ENCODE assay signal across 10 mouse cellular contexts in genomic region chr11:69096360-69096986, GRCm38 (mm10). TPM values are rescaled to one million over a fixed set of nuclear protein-coding genes. Genes with fewer than 3 reads are reported as not detected.
DNase-seq lines count a peak whose midpoint lies in the region; ATAC-seq and TF ChIP-seq lines count a peak whose summit lies in the region.
"Had no signal": no experiment of that assay in that cellular context is flagged by ENCODE, and none has a peak within 500 bp of the region (broad histone marks: within the 10 kb centered on the region; RNA-seq: fewer than 3 reads in every experiment).

No protein-coding gene starts in this region.

- H3K27ac ChIP-seq in heart, embryonic 15.5 days, result peak overlapping the region; percentile 99
- H3K27ac ChIP-seq in forebrain, postnatal 0 days (ENCODE audit: low read depth, low read length), result peak overlapping the region; percentile 88
- peak overlapping the region; percentile 77 for H3K27ac ChIP-seq in midbrain, embryonic 10.5 days (replicated peaks)

- H3K27me3 ChIP-seq in heart, embryonic 15.5 days, result no peaks in the 10 kb centered on the region
- H3K27me3 ChIP-seq in G1E (ENCODE audit: insufficient read depth, low read length), result no peaks in the 10 kb centered on the region
- H3K27me3 ChIP-seq in forebrain, postnatal 0 days (ENCODE audit: insufficient read depth, low read length), result no peaks in the 10 kb centered on the region
- peaks cover 4% of the 10 kb centered on the region; the same call in 1 of the 2 replicates for H3K27me3 ChIP-seq in midbrain, embryonic 10.5 days (ENCODE audit: low read depth, poor library complexity, severe bottlenecking)
- H3K27me3 ChIP-seq: Patski had no signal

- H3K4me3 ChIP-seq in heart, embryonic 15.5 days, result peak overlapping the region; percentile 73
- peak overlapping the region; percentile 72 for H3K4me3 ChIP-seq in G1E (ENCODE audit: low read depth, low read length)
- H3K4me3 ChIP-seq in forebrain, postnatal 0 days (ENCODE audit: low read depth, low read length), result peak overlapping the region; percentile 42
- H3K4me3 ChIP-seq in midbrain, embryonic 10.5 days, result peak overlapping the region; percentile 65

- WGBS in heart, embryonic 15.5 days, result 9% methylated on average over 9 of the region's 9 CpGs
- WGBS in forebrain, postnatal 0 days, result 10% methylated on average over 9 of the region's 9 CpGs
- WGBS in midbrain, embryonic 10.5 days, result 12% methylated on average over 9 of the region's 9 CpGs

- no peaks in the 10 kb centered on the region for H3K9me3 ChIP-seq in heart, embryonic 15.5 days (replicated peaks)
- no peaks in the 10 kb centered on the region for H3K9me3 ChIP-seq in G1E (replicated peaks)
- no peaks in the 10 kb centered on the region for H3K9me3 ChIP-seq in forebrain, postnatal 0 days (ENCODE audit: low read length)
- H3K9me3 ChIP-seq in midbrain, embryonic 10.5 days (replicated peaks), result no peaks in the 10 kb centered on the region

- H3K36me3 ChIP-seq in heart, embryonic 15.5 days, result peaks cover 25% of the 10 kb centered on the region
- peaks cover 34% of the 10 kb centered on the region for H3K36me3 ChIP-seq in G1E (replicated peaks)
- H3K36me3 ChIP-seq in forebrain, postnatal 0 days (ENCODE audit: insufficient read depth), result peaks cover 20% of the 10 kb centered on the region
- peaks cover 20% of the 10 kb centered on the region for H3K36me3 ChIP-seq in midbrain, embryonic 10.5 days

- ATAC-seq in heart, embryonic 15.5 days (replicated peaks; ENCODE audit: insufficient number of reproducible peaks, insufficient read depth, low FRiP score, low read depth), result no peak
- ATAC-seq in G1E (ENCODE audit: extremely low read depth, insufficient number of reproducible peaks, low FRiP score, poor library complexity, severe bottlenecking), result no peak
- ATAC-seq in forebrain, postnatal 0 days, result no peak

- peak overlapping the region; percentile 83 for H3K4me2 ChIP-seq in heart, embryonic 15.5 days
- H3K4me2 ChIP-seq in forebrain, postnatal 0 days (ENCODE audit: low read depth), result peak overlapping the region; percentile 87

- DNase-seq in heart, adult 11 months, result no peak
- DNase-seq in G1E (ENCODE audit: low spot score), result no peak
- DNase-seq in forebrain, postnatal 0 days, result no peak
- DNase-seq in midbrain, embryonic 10.5 days (ENCODE audit: low spot score), result no peak
- no peak for DNase-seq in gastrocnemius, adult 8-10 months (ENCODE audit: low spot score in 2 of 2)
- DNase-seq in layer of hippocampus, postnatal 14 days (ENCODE audit: low spot score in 2 of 2), result no peak
- DNase-seq in layer of hippocampus, postnatal 36 days, result no peak

- peak overlapping the region; percentile 86 for H3K9ac ChIP-seq in heart, embryonic 15.5 days
- peak overlapping the region; percentile 69 for H3K9ac ChIP-seq in forebrain, postnatal 0 days

- no peak for TF ChIP-seq CTCF in G1E (IDR thresholded peaks at IDR 0.05; ENCODE audit: low read depth, low read length)
- no peak for TF ChIP-seq CTCF in forebrain, postnatal 0 days (IDR thresholded peaks at IDR 0.05; ENCODE audit: low read depth)

- H3K4me1 ChIP-seq in heart, embryonic 15.5 days (replicated peaks), result peaks cover 62% of the 10 kb centered on the region
- peaks cover 83% of the 10 kb centered on the region for H3K4me1 ChIP-seq in G1E (ENCODE audit: insufficient read depth, low read depth, low read length)
- peaks cover 27% of the 10 kb centered on the region for H3K4me1 ChIP-seq in forebrain, postnatal 0 days (ENCODE audit: insufficient read depth)
- peaks cover 78% of the 10 kb centered on the region for H3K4me1 ChIP-seq in midbrain, embryonic 10.5 days

RNA-seq across cellular contexts. Expression of gene Per1, which starts 1.5 kb away (rescaled TPM):
- 16.1 and 25.2 TPM in 2 replicates for polyA plus RNA-seq in heart, embryonic 15.5 days (2015; fragmentation: Nextera tagmentation; extraction: Ambion mirVana)
- total RNA-seq in G1E (2014; fragmentation: Nextera tagmentation), result 55.2 and 55.5 TPM in 2 replicates
- total RNA-seq in G1E (2017), result 8.9 TPM in 2 replicates
- 40.6 TPM in 2 replicates for polyA plus RNA-seq in G1E (2012)
- 16.5 and 38.3 TPM in 2 replicates for total RNA-seq in forebrain, postnatal 0 days (2014; rRNA removed)
- polyA plus RNA-seq in forebrain, postnatal 0 days (2015; fragmentation: Nextera tagmentation; extraction: Ambion mirVana), result 15.2 and 16.7 TPM in 2 replicates
- polyA plus RNA-seq in midbrain, embryonic 10.5 days (2016; fragmentation: Nextera tagmentation; extraction: Ambion mirVana), result 6.8 and 7.6 TPM in 2 replicates
- total RNA-seq in gastrocnemius, adult 8-10 months (2022), result 10 to 100 TPM; 58.8 to 81.4 (median 70.4) TPM
- 10 to 100 TPM; 84.4 to 86.8 TPM for total RNA-seq in layer of hippocampus, postnatal 14 days (2021)
- 10 to 100 TPM; 78.2 to 92.8 TPM for total RNA-seq in layer of hippocampus, postnatal 36 days (2021)

RNA-seq across cellular contexts. Expression of gene Vamp2, which starts 8.2 kb away (rescaled TPM):
- 82.2 and 96.4 TPM in 2 replicates for polyA plus RNA-seq in heart, embryonic 15.5 days (2015; fragmentation: Nextera tagmentation; extraction: Ambion mirVana)
- total RNA-seq in G1E (2014; fragmentation: Nextera tagmentation) (98.4 and 104 TPM in 2 replicates), G1E (2017) (4.4 and 5.8 TPM in 2 replicates)
- polyA plus RNA-seq in G1E (2012), result 31.8 and 32.8 TPM in 2 replicates
- total RNA-seq in forebrain, postnatal 0 days (2014; rRNA removed), result 76.8 and 104 TPM in 2 replicates
- 500 and 554 TPM in 2 replicates for polyA plus RNA-seq in forebrain, postnatal 0 days (2015; fragmentation: Nextera tagmentation; extraction: Ambion mirVana)
- polyA plus RNA-seq in midbrain, embryonic 10.5 days (2016; fragmentation: Nextera tagmentation; extraction: Ambion mirVana), result 63.1 and 90.1 TPM in 2 replicates
- total RNA-seq in gastrocnemius, adult 8-10 months (2022), result 10 to 100 TPM; 31.4 to 39.6 (median 35.6) TPM
- total RNA-seq in layer of hippocampus, postnatal 14 days (2021), result 1,000 to 10,000 TPM; 1,073 to 1,118 TPM
- total RNA-seq in layer of hippocampus, postnatal 36 days (2021), result 100 to 1,000 TPM; 962 to 984 TPM

RNA-seq across cellular contexts. Expression of gene Hes7, which starts 23.7 kb away (rescaled TPM):
- 0.52 and 0.57 TPM in 2 replicates for polyA plus RNA-seq in heart, embryonic 15.5 days (2015; fragmentation: Nextera tagmentation; extraction: Ambion mirVana)
- total RNA-seq in G1E (2014; fragmentation: Nextera tagmentation) (0.53 TPM in 1 of 2 replicates, not detected in the other), G1E (2017) (0.22 TPM in 1 of 2 replicates, not detected in the other)
- polyA plus RNA-seq in G1E (2012), result 1.2 and 2.0 TPM in 2 replicates
- total RNA-seq in forebrain, postnatal 0 days (2014; rRNA removed), result 1.2 and 1.6 TPM in 2 replicates
- 1.1 and 1.3 TPM in 2 replicates for polyA plus RNA-seq in forebrain, postnatal 0 days (2015; fragmentation: Nextera tagmentation; extraction: Ambion mirVana)
- 0.07 and 0.09 TPM in 2 replicates for polyA plus RNA-seq in midbrain, embryonic 10.5 days (2016; fragmentation: Nextera tagmentation; extraction: Ambion mirVana)
- total RNA-seq in gastrocnemius, adult 8-10 months (2022), result not detected
- total RNA-seq in layer of hippocampus, postnatal 14 days (2021), result under 1 TPM; 0.46 to 0.62 TPM
- total RNA-seq in layer of hippocampus, postnatal 36 days (2021), result 1 to 10 TPM in 1 of 2 experiments, under 1 TPM in 1; 0.68 to 1.1 TPM
- total RNA-seq: hematopoietic stem cell, adult 5-6 weeks had no signal

RNA-seq across cellular contexts. Expression of gene Tmem107, which starts 25.9 kb away (rescaled TPM):
- 37.0 and 40.9 TPM in 2 replicates for polyA plus RNA-seq in heart, embryonic 15.5 days (2015; fragmentation: Nextera tagmentation; extraction: Ambion mirVana)
- total RNA-seq in G1E (2014; fragmentation: Nextera tagmentation), result 28.3 and 38.2 TPM in 2 replicates
- 17.2 and 34.2 TPM in 2 replicates for total RNA-seq in G1E (2017)
- 70.8 and 77.9 TPM in 2 replicates for polyA plus RNA-seq in G1E (2012)
- total RNA-seq in forebrain, postnatal 0 days (2014; rRNA removed), result 32.7 and 45.6 TPM in 2 replicates
- polyA plus RNA-seq in forebrain, postnatal 0 days (2015; fragmentation: Nextera tagmentation; extraction: Ambion mirVana), result 35.3 and 41.7 TPM in 2 replicates
- polyA plus RNA-seq in midbrain, embryonic 10.5 days (2016; fragmentation: Nextera tagmentation; extraction: Ambion mirVana), result 63.4 and 64.8 TPM in 2 replicates
- 1 to 10 TPM; 2.9 to 7.0 (median 5.2) TPM for total RNA-seq in gastrocnemius, adult 8-10 months (2022)
- 10 to 100 TPM; 13.5 to 13.7 TPM for total RNA-seq in layer of hippocampus, postnatal 14 days (2021)
- total RNA-seq in layer of hippocampus, postnatal 36 days (2021), result 10 to 100 TPM; 20.8 to 24.0 TPM

RNA-seq across cellular contexts. Expression of gene 9130213A22Rik, which starts 25.9 kb away (rescaled TPM):
- 0.51 and 0.60 TPM in 2 replicates for polyA plus RNA-seq in heart, embryonic 15.5 days (2015; fragmentation: Nextera tagmentation; extraction: Ambion mirVana)
- 1.4 TPM in 2 replicates for total RNA-seq in G1E (2014; fragmentation: Nextera tagmentation)
- 0.17 and 0.82 TPM in 2 replicates for total RNA-seq in G1E (2017)
- 0.10 and 0.25 TPM in 2 replicates for polyA plus RNA-seq in G1E (2012)
- total RNA-seq in forebrain, postnatal 0 days (2014; rRNA removed), result 0.23 and 0.62 TPM in 2 replicates
- polyA plus RNA-seq in forebrain, postnatal 0 days (2015; fragmentation: Nextera tagmentation; extraction: Ambion mirVana), result 0.58 and 0.69 TPM in 2 replicates
- 0.07 and 0.14 TPM in 2 replicates for polyA plus RNA-seq in midbrain, embryonic 10.5 days (2016; fragmentation: Nextera tagmentation; extraction: Ambion mirVana)
- under 1 TPM in 1 of 4 experiments, not detected in 3; 0.18 TPM for total RNA-seq in gastrocnemius, adult 8-10 months (2022)
- total RNA-seq in layer of hippocampus, postnatal 14 days (2021), result under 1 TPM; 0.88 to 0.95 TPM
- total RNA-seq in layer of hippocampus, postnatal 36 days (2021), result 1 to 10 TPM in 1 of 2 experiments, under 1 TPM in 1; 0.96 to 1.2 TPM
- total RNA-seq: hematopoietic stem cell, adult 5-6 weeks had no signal
